Mouse (Mus musculus) liver, embryonic 13.5 days (tissue): Measurements from ENCODE around the gene Ebf1. TPM values are rescaled to one million over a fixed set of nuclear protein-coding genes. Genes with fewer than 3 reads are reported as not detected.

Experiments
- ATAC-seq: fragments of 200-750 bp; cut with Nextera tagmentation; 2 replicates; pipeline ENCODE4 v1.8.0; 2017; ENCODE audit warnings: low read depth, mild to moderate bottlenecking, moderate number of reproducible peaks, moderate library complexity
- DNase-seq: peaks from one replicate; pipeline ENCODE4 v3.0.0; 2022
- H3K27ac ChIP-seq: fragments of 300-500 bp; sonication (generic); 2 replicates; pipeline ENCODE4 v1.5.1; 2015; ENCODE audit warnings: moderate library complexity, mild to moderate bottlenecking, inconsistent platforms
- H3K27me3 ChIP-seq: fragments of 300-500 bp; sonication (generic); 2 replicates; pipeline ENCODE4 v1.6.1; 2015; ENCODE audit warnings: mild to moderate bottlenecking, inconsistent platforms
- H3K36me3 ChIP-seq: fragments of 300-500 bp; sonication (generic); 2 replicates; pipeline ENCODE4 v1.6.1; 2015; ENCODE audit warnings: mild to moderate bottlenecking, inconsistent platforms
- H3K4me1 ChIP-seq: fragments of 300-500 bp; sonication (generic); replicated peaks from 2 replicates; pipeline ENCODE4 v1.6.1; 2015; ENCODE audit warnings: inconsistent platforms
- H3K4me2 ChIP-seq: fragments of 300-500 bp; sonication (generic); 2 replicates; pipeline ENCODE4 v1.6.1; 2015; ENCODE audit warnings: inconsistent platforms, mild to moderate bottlenecking, moderate library complexity
- H3K4me3 ChIP-seq: fragments of 300-500 bp; sonication (generic); replicated peaks from 2 replicates; pipeline ENCODE4 v1.5.1; 2015; ENCODE audit warnings: mild to moderate bottlenecking, inconsistent platforms
- H3K9ac ChIP-seq: fragments of 300-500 bp; sonication (generic); 2 replicates; pipeline ENCODE4 v1.6.1; 2015; ENCODE audit warnings: mild to moderate bottlenecking, inconsistent platforms
- H3K9me3 ChIP-seq: fragments of 300-500 bp; sonication (generic); replicated peaks from 2 replicates; pipeline ENCODE4 v1.6.1; 2016; ENCODE audit warnings: inconsistent platforms
- WGBS: fragments of 180-500 bp; shearing (Covaris S2); methylation state at CpG from one replicate; pipeline ENCODE4 v1.1.7; 2015; ENCODE audit not compliant: insufficient replicate concordance; 5-methylcytosine and 5-hydroxymethylcytosine counted together
- polyA plus RNA-seq: library from polyadenylated mRNA; unstranded; fragments of >200 nt; fragmentation: Nextera tagmentation; extraction: Ambion mirVana; gene quantifications from 2 replicates; pipeline ENCODE4 v1.2.1, GENCODE M21; 2015

Ebf1 gene
- polyA plus RNA-seq, 1 experiment from 2014 or later = 0.31 TPM

- H3K4me1 ChIP-seq = no peaks in the 10 kb centered on the region
- no peaks in the 10 kb centered on the region for H3K27me3 ChIP-seq
- H3K9ac ChIP-seq = no peak overlapping the region
- no peaks in the 10 kb centered on the region for H3K9me3 ChIP-seq
- no peak for ATAC-seq
- H3K4me2 ChIP-seq = no peak overlapping the region
- H3K27ac ChIP-seq = no peak overlapping the region
- no peak for DNase-seq
- no peaks in the 10 kb centered on the region for H3K36me3 ChIP-seq
- WGBS = 50% methylated on average over 2 of the region's 2 CpGs
- H3K4me3 ChIP-seq = no peak overlapping the region
Measured at GRCm38 (mm10) chr11:44728271-44728670, 111.2 kb downstream of the Ebf1 start.

DNA sequence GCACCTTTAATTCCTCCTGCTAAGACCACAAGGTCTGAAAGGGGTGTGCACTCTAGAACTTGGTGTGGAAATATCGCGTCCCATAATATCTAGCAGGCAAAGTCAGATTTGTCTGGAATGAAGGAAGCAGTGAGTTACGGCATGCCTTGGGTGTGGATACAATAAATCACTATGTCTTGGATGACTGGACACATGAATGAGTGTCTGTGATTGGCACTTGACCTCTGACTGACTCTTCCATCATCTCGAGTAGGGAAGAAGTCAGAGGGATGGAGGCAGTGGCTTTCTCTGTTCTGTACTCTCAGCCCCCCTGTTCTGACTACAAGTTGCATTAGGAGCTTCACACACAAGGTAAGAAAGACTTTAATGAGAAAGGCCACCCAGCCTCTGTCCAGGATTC lies 112.8 kb downstream of the Ebf1 start:
- WGBS = 64% methylated on average over 4 of the region's 4 CpGs
- no peaks in the 10 kb centered on the region for H3K36me3 ChIP-seq
- H3K27me3 ChIP-seq = no peaks in the 10 kb centered on the region
- H3K9me3 ChIP-seq = no peaks in the 10 kb centered on the region
- ATAC-seq = no peak
- no peak for DNase-seq
- no peak overlapping the region for H3K4me3 ChIP-seq
- H3K9ac ChIP-seq = no peak overlapping the region
- no peaks in the 10 kb centered on the region for H3K4me1 ChIP-seq
- no peak overlapping the region for H3K27ac ChIP-seq
- H3K4me2 ChIP-seq = no peak overlapping the region

GRCm38 (mm10) chr11:44731763-44732162 lies 114.6 kb downstream of the Ebf1 start:
- no peak overlapping the region for H3K9ac ChIP-seq
- no peak overlapping the region for H3K27ac ChIP-seq
- H3K27me3 ChIP-seq = no peaks in the 10 kb centered on the region
- ATAC-seq (no peak), DNase-seq (no peak)
- H3K4me2 ChIP-seq = no peak overlapping the region
- no peaks in the 10 kb centered on the region for H3K36me3 ChIP-seq
- no peak overlapping the region for H3K4me3 ChIP-seq
- WGBS = 50% methylated on average over 2 of the region's 2 CpGs
- H3K4me1 ChIP-seq = no peaks in the 10 kb centered on the region
- no peaks in the 10 kb centered on the region for H3K9me3 ChIP-seq

DNA sequence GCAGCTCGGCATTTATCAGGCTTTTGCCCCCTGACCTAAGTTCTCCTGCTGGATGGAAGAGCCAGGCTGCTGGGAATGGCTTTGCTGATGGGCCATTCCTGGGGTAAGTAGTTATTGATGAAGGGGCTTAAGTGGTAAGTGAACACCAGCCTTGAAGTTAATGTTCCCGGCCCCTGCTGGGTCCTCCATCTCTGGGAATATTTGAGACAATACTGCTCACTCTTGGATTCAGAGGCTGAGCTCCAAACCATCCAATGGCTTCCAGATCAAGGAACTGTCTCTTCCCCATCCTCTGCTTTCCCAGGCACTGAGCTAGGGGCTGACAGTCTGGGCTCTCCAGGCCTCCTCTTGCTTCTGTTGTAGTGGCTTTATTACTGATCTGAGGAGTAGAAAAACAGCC lies 116.2 kb downstream of the Ebf1 start:
- no peaks in the 10 kb centered on the region for H3K36me3 ChIP-seq
- no peaks in the 10 kb centered on the region for H3K27me3 ChIP-seq
- no peak overlapping the region for H3K4me2 ChIP-seq
- no peaks in the 10 kb centered on the region for H3K4me1 ChIP-seq
- no peak for DNase-seq
- H3K27ac ChIP-seq = no peak overlapping the region
- H3K4me3 ChIP-seq = no peak overlapping the region
- no peak overlapping the region for H3K9ac ChIP-seq
- WGBS = 54% methylated on average over 2 of the region's 2 CpGs
- H3K9me3 ChIP-seq = no peaks in the 10 kb centered on the region
- ATAC-seq = no peak

DNA sequence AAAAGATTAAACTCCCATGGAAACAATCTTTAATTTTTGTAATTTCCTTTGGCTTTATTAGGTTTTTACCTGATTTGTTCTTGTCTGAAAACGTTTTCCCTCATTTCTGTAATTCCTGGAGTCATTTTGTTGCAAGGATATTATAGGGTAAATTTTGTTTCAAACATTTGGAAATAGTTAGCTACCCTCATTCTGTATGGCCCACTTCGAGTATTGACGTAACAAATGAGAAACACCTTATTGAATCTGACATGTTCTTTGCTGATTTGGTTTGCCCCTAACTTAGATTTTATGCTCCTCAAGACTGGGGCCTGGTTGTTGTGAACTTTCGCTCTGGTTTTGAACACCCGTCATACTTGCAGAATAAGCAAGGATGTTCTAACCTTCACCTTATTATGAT lies 120.9 kb downstream of the Ebf1 start:
- WGBS = 62% methylated on average over 5 of the region's 5 CpGs
- DNase-seq (no peak), ATAC-seq (no peak)
- Histone ChIP-seq H3K9me3 (no peaks in the 10 kb centered on the region), H3K4me3 (no peak overlapping the region), H3K9ac (no peak overlapping the region), H3K36me3 (no peaks in the 10 kb centered on the region), H3K4me1 (no peaks in the 10 kb centered on the region), H3K27ac (no peak overlapping the region), H3K4me2 (no peak overlapping the region), H3K27me3 (no peaks in the 10 kb centered on the region)

DNA sequence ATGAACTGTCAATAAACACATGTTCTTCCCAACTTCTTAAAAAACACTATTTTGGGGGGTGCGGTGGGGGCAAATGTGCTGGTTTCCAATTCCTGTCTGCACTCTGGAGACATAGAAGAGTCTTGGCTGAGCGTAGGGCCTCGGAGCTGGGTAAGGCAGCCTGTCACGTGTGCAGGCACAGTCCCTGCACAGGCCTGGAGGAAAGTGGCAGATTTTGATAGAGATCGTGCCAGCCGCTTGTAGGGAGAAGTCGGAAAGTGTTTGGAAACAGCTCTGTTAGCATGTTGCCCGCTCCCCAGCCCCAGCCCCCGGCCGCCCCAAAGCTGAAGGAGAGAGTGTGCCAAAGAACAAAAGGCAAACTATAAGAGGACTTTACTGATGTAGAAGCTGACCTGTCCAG lies 121.7 kb downstream of the Ebf1 start:
- DNase-seq = no peak
- H3K4me3 ChIP-seq = no peak overlapping the region

GRCm38 (mm10) chr11:44740278-44741041 lies 123.3 kb downstream of the Ebf1 start:
- 0 out of 2 replicates have a peak overlapping the region, but pooled peaks have one; percentile 14 for H3K4me2 ChIP-seq
- no peak overlapping the region for H3K27ac ChIP-seq
- ATAC-seq (no peak), DNase-seq (no peak)
- H3K4me1 ChIP-seq = no peaks in the 10 kb centered on the region
- no peak overlapping the region for H3K4me3 ChIP-seq
- 32% methylated on average over 6 of the region's 6 CpGs for WGBS
- no peaks in the 10 kb centered on the region for H3K27me3 ChIP-seq
- H3K36me3 ChIP-seq = no peaks in the 10 kb centered on the region
- no peak overlapping the region for H3K9ac ChIP-seq
- H3K9me3 ChIP-seq = no peaks in the 10 kb centered on the region

More for the DNA sequence above, 121.7 kb downstream of the Ebf1 start:
- no peaks in the 10 kb centered on the region for H3K9me3 ChIP-seq
- H3K36me3 ChIP-seq = no peaks in the 10 kb centered on the region
- WGBS = 47% methylated on average over 10 of the region's 10 CpGs
- no peaks in the 10 kb centered on the region for H3K27me3 ChIP-seq
- H3K4me1 ChIP-seq = no peaks in the 10 kb centered on the region
- no peak overlapping the region for H3K4me2 ChIP-seq
- no peak overlapping the region for H3K9ac ChIP-seq
- no peak overlapping the region for H3K27ac ChIP-seq
- no peak for ATAC-seq

- Histone ChIP-seq H3K27me3 (no peaks in the 10 kb centered on the region), H3K36me3 (no peaks in the 10 kb centered on the region), H3K4me1 (no peaks in the 10 kb centered on the region), H3K9me3 (no peaks in the 10 kb centered on the region), H3K4me3 (no peak overlapping the region), H3K27ac (no peak overlapping the region), H3K9ac (no peak overlapping the region), H3K4me2 (0 out of 2 replicates have a peak overlapping the region, but pooled peaks have one; percentile 14)
- WGBS = 68% methylated on average over 20 of the region's 20 CpGs
- DNase-seq = no peak
- ATAC-seq = no peak
Measured at GRCm38 (mm10) chr11:44741042-44741491, 124.0 kb downstream of the Ebf1 start.

- no peak for DNase-seq
- H3K27ac ChIP-seq = no peak overlapping the region
- no peak overlapping the region for H3K4me3 ChIP-seq
- 50% methylated on average over 7 of the region's 7 CpGs for WGBS
- no peaks in the 10 kb centered on the region for H3K36me3 ChIP-seq
- H3K4me1 ChIP-seq = no peaks in the 10 kb centered on the region
- H3K9me3 ChIP-seq = no peaks in the 10 kb centered on the region
- no peak overlapping the region for H3K9ac ChIP-seq
- H3K27me3 ChIP-seq = no peaks in the 10 kb centered on the region
- no peak for ATAC-seq
- no peak overlapping the region for H3K4me2 ChIP-seq
Measured at GRCm38 (mm10) chr11:44744446-44744845, 127.3 kb downstream of the Ebf1 start.

GRCm38 (mm10) chr11:44745946-44746345 lies 128.8 kb downstream of the Ebf1 start:
- no peaks in the 10 kb centered on the region for H3K36me3 ChIP-seq
- 57% methylated on average over 2 of the region's 2 CpGs for WGBS
- no peaks in the 10 kb centered on the region for H3K4me1 ChIP-seq
- DNase-seq (no peak), ATAC-seq (no peak)
- H3K4me2 ChIP-seq = no peak overlapping the region
- no peak overlapping the region for H3K27ac ChIP-seq
- H3K9me3 ChIP-seq = no peaks in the 10 kb centered on the region
- no peak overlapping the region for H3K9ac ChIP-seq
- H3K27me3 ChIP-seq = no peaks in the 10 kb centered on the region
- no peak overlapping the region for H3K4me3 ChIP-seq

GRCm38 (mm10) chr11:44746731-44747130 lies 129.6 kb downstream of the Ebf1 start:
- no peak overlapping the region for H3K9ac ChIP-seq
- H3K36me3 ChIP-seq = no peaks in the 10 kb centered on the region
- H3K4me3 ChIP-seq = no peak overlapping the region
- no peaks in the 10 kb centered on the region for H3K27me3 ChIP-seq
- DNase-seq (peak; percentile 4), ATAC-seq (no peak)
- whole genome bisulfite sequencing = 10% methylated on average over 3 of the region's 3 CpGs
- no peak overlapping the region for H3K27ac ChIP-seq
- no peaks in the 10 kb centered on the region for H3K9me3 ChIP-seq
- no peaks in the 10 kb centered on the region for H3K4me1 ChIP-seq
- no peak overlapping the region for H3K4me2 ChIP-seq

- DNase-seq (no peak), ATAC-seq (no peak)
- 65% methylated on average over 3 of the region's 3 CpGs for WGBS
- Histone ChIP-seq H3K27ac (no peak overlapping the region), H3K4me3 (no peak overlapping the region), H3K9ac (no peak overlapping the region), H3K9me3 (no peaks in the 10 kb centered on the region), H3K4me1 (no peaks in the 10 kb centered on the region), H3K27me3 (no peaks in the 10 kb centered on the region), H3K36me3 (no peaks in the 10 kb centered on the region), H3K4me2 (no peak overlapping the region)
Measured at GRCm38 (mm10) chr11:44749309-44749708, 132.2 kb downstream of the Ebf1 start.
